ENCODE assay signal across 8 mouse cellular contexts in genomic region chr7:25246079-25246758, GRCm38 (mm10). TPM values are rescaled to one million over a fixed set of nuclear protein-coding genes. Genes with fewer than 3 reads are reported as not detected.
A peak's percentile ranks its signal among the peaks of the same experiment; 100 is the strongest.
DNase-seq lines count a peak whose midpoint lies in the region; ATAC-seq lines count a peak whose summit lies in the region.

No protein-coding gene starts in this region.

- H3K9me3 ChIP-seq in kidney, embryonic 15.5 days (replicated peaks), result no peaks in the 10 kb centered on the region
- H3K9me3 ChIP-seq in liver, embryonic 12.5 days (replicated peaks), result no peaks in the 10 kb centered on the region

- H3K27me3 ChIP-seq in kidney, embryonic 15.5 days, result no peaks in the 10 kb centered on the region
- no peaks in the 10 kb centered on the region for H3K27me3 ChIP-seq in liver, embryonic 12.5 days (replicated peaks)

- H3K27ac ChIP-seq in kidney, embryonic 15.5 days, result peak overlapping the region; percentile 98
- peak overlapping the region; percentile 49; the same call in 1 of the 2 replicates for H3K27ac ChIP-seq in liver, embryonic 12.5 days

- H3K9ac ChIP-seq in kidney, embryonic 15.5 days, result peak overlapping the region; percentile 75
- H3K9ac ChIP-seq in liver, embryonic 12.5 days, result no peak overlapping the region

- H3K4me2 ChIP-seq in kidney, embryonic 15.5 days, result peak overlapping the region; percentile 94
- H3K4me2 ChIP-seq in liver, embryonic 12.5 days, result peak overlapping the region; percentile 100

- WGBS in kidney, embryonic 15.5 days, result 40% methylated on average over 20 of the region's 20 CpGs
- WGBS in liver, embryonic 12.5 days (ENCODE audit: insufficient replicate concordance), result 61% methylated on average over 20 of the region's 20 CpGs

- H3K36me3 ChIP-seq in kidney, embryonic 15.5 days, result peaks cover 46% of the 10 kb centered on the region
- peaks cover 45% of the 10 kb centered on the region for H3K36me3 ChIP-seq in liver, embryonic 12.5 days

- H3K4me1 ChIP-seq in kidney, embryonic 15.5 days, result peaks cover 61% of the 10 kb centered on the region
- H3K4me1 ChIP-seq in liver, embryonic 12.5 days, result peaks cover 59% of the 10 kb centered on the region

- DNase-seq in frontal cortex, postnatal 10 days (ENCODE audit: low spot score in 2 of 2), result peak; percentile 68 to 77
- DNase-seq in adrenal gland, postnatal 14 days, result peak; percentile 62
- peak; percentile 51 to 62 for DNase-seq in frontal cortex, postnatal 25 days (ENCODE audit: low spot score in 2 of 2)
- peak; percentile 77 for DNase-seq in right cerebral cortex, postnatal 14 days
- DNase-seq in c-Kit-positive CD71-positive TER-119-positive erythroid progenitor cells, embryonic 14.5 days (ENCODE audit: low spot score), result no peak

- H3K4me3 ChIP-seq in kidney, embryonic 15.5 days (replicated peaks), result peak overlapping the region; percentile 76
- H3K4me3 ChIP-seq in liver, embryonic 12.5 days, result no peak overlapping the region

- ATAC-seq in frontal cortex, adult (ENCODE audit: low TSS enrichment), result no peak
- no peak for ATAC-seq in kidney, embryonic 15.5 days (replicated peaks; ENCODE audit: low FRiP score)
- ATAC-seq in liver, embryonic 12.5 days, result no peak

RNA-seq across cellular contexts. Expression of gene Erf, which starts 4.3 kb away (rescaled TPM):
- 29.7 and 34.4 TPM in 2 replicates for total RNA-seq in adrenal gland, postnatal 14 days (2021)
- 16.9 and 17.9 TPM in 2 replicates for polyA plus RNA-seq in kidney, embryonic 15.5 days (2015; fragmentation: Nextera tagmentation; extraction: Ambion mirVana)
- 6.5 and 7.5 TPM in 2 replicates for polyA plus RNA-seq in liver, embryonic 12.5 days (2016; fragmentation: Nextera tagmentation; extraction: Ambion mirVana)

RNA-seq across cellular contexts. Expression of gene Gsk3a, which starts 8.6 kb away (rescaled TPM):
- 96.8 and 104 TPM in 2 replicates for total RNA-seq in adrenal gland, postnatal 14 days (2021)
- polyA plus RNA-seq in kidney, embryonic 15.5 days (2015; fragmentation: Nextera tagmentation; extraction: Ambion mirVana), result 10.7 and 12.1 TPM in 2 replicates
- polyA plus RNA-seq in liver, embryonic 12.5 days (2016; fragmentation: Nextera tagmentation; extraction: Ambion mirVana), result 13.0 and 14.4 TPM in 2 replicates

RNA-seq across cellular contexts. Expression of gene Cic, which starts 21.3 kb away (rescaled TPM):
- 115 and 127 TPM in 2 replicates for total RNA-seq in adrenal gland, postnatal 14 days (2021)
- 28.2 and 32.4 TPM in 2 replicates for polyA plus RNA-seq in kidney, embryonic 15.5 days (2015; fragmentation: Nextera tagmentation; extraction: Ambion mirVana)
- 17.0 TPM in 2 replicates for polyA plus RNA-seq in liver, embryonic 12.5 days (2016; fragmentation: Nextera tagmentation; extraction: Ambion mirVana)

RNA-seq across cellular contexts. Expression of gene Zfp526, which starts 25.0 kb away (rescaled TPM):
- 9.0 and 11.6 TPM in 2 replicates for total RNA-seq in adrenal gland, postnatal 14 days (2021)
- 2.5 and 2.6 TPM in 2 replicates for polyA plus RNA-seq in kidney, embryonic 15.5 days (2015; fragmentation: Nextera tagmentation; extraction: Ambion mirVana)
- polyA plus RNA-seq in liver, embryonic 12.5 days (2016; fragmentation: Nextera tagmentation; extraction: Ambion mirVana), result 2.3 and 2.8 TPM in 2 replicates

RNA-seq across cellular contexts. Expression of gene Dedd2, which starts 25.8 kb away (rescaled TPM):
- total RNA-seq in adrenal gland, postnatal 14 days (2021), result 17.4 and 17.9 TPM in 2 replicates
- polyA plus RNA-seq in kidney, embryonic 15.5 days (2015; fragmentation: Nextera tagmentation; extraction: Ambion mirVana), result 10.2 and 11.7 TPM in 2 replicates
- 31.4 and 33.4 TPM in 2 replicates for polyA plus RNA-seq in liver, embryonic 12.5 days (2016; fragmentation: Nextera tagmentation; extraction: Ambion mirVana)
